Mouse (Mus musculus) heart, adult 2 months (tissue): ENCODE measurements at regions not wholly inside any gene's neighbourhood (a gene's known extent, or its start where the extent isn't known, plus 50 kb on each side); places are given as distances from the start of the nearest gene placed in this dataset.

Experiments used
- DNase-seq, 2 experiments: peaks; one replicate each; pipeline ENCODE4 v3.0.0; 2021
- H3K27ac ChIP-seq: fragments of 200-600 bp; 2 replicates; pipeline ENCODE4 v1.8.1; 2022
- H3K27me3 ChIP-seq: fragments of 200-500 bp; 2 replicates; pipeline ENCODE4 v1.6.1; 2012; ENCODE audit warnings: mild to moderate bottlenecking, low read length, inconsistent platforms, mixed read lengths; ENCODE audit not compliant: control insufficient read depth, insufficient read depth
- H3K36me3 ChIP-seq: fragments of 200-500 bp; 2 replicates; pipeline ENCODE4 v1.6.1; 2012; ENCODE audit warnings: low read length, inconsistent platforms; ENCODE audit not compliant: control insufficient read depth, insufficient read depth
- H3K4me1 ChIP-seq: fragments of 200-500 bp; 2 replicates; pipeline ENCODE4 v1.6.1; 2011; ENCODE audit warnings: low read length; ENCODE audit not compliant: control insufficient read depth, insufficient read depth
- H3K4me3 ChIP-seq: fragments of 200-600 bp; 2 replicates; pipeline ENCODE4 v1.8.1; 2022
- H3K79me2 ChIP-seq: fragments of 200-500 bp; replicated peaks from 2 replicates; pipeline ENCODE4 v1.6.1; 2012; ENCODE audit warnings: mild to moderate bottlenecking, inconsistent platforms, low read length, moderate library complexity, mixed read lengths; ENCODE audit not compliant: control insufficient read depth, insufficient read depth
- H3K9ac ChIP-seq: fragments of 200-500 bp; 2 replicates; pipeline ENCODE4 v1.6.1; 2012; ENCODE audit warnings: low read depth, mild to moderate bottlenecking, control low read depth, inconsistent platforms, low read length, mixed read lengths
- CTCF ChIP-seq: fragments of 200-600 bp; IDR thresholded peaks from 2 replicates; pipeline ENCODE4 v1.8.1; 2022; ENCODE audit warnings: antibody characterized with exemption, mild to moderate bottlenecking, moderate library complexity
- EP300 ChIP-seq: fragments of 200-500 bp; IDR thresholded peaks from 2 replicates; pipeline ENCODE4 v1.6.1; 2011; ENCODE audit warnings: low read depth, low read length, control low read depth; ENCODE audit not compliant: insufficient read depth
- POLR2A ChIP-seq: fragments of 200-500 bp; IDR thresholded peaks from 2 replicates; pipeline ENCODE4 v1.6.1; 2011; ENCODE audit warnings: mild to moderate bottlenecking, low read depth, low read length, control low read depth; ENCODE audit not compliant: insufficient read depth
- WGBS: fragments of 180-500 bp; shearing (Covaris S2); methylation state at CpG from one replicate; pipeline ENCODE4 v1.1.7; 2018; 5-methylcytosine and 5-hydroxymethylcytosine counted together
- intact Hi-C: fragments of 180-260 bp; cut with DNase I; formaldehyde crosslinking; loops from one replicate; pipeline ENCODE4 v1.15.1; 2025

GRCm38 (mm10) chr4:99394244-99394643 is 98.5 kb downstream of the Gm12689 start:
- Histone ChIP-seq H3K27ac (no peak overlapping the region), H3K36me3 (no peaks in the 10 kb centered on the region), H3K4me1 (no peaks in the 10 kb centered on the region), H3K27me3 (0 out of 2 replicates have a peak, but pooled peaks cover 2% of the 10 kb centered on the region), H3K79me2 (no peaks in the 10 kb centered on the region), H3K9ac (no peak overlapping the region), H3K4me3 (no peak overlapping the region)
- TF ChIP-seq EP300 (no peak), POLR2A (no peak), CTCF (no peak)
- intact Hi-C loops, result no loop called here
- 65% methylated on average over 3 of the region's 3 CpGs for WGBS
- no peak for DNase-seq

GRCm38 (mm10) chr4:99407466-99407865 is 111.8 kb downstream of the Gm12689 start:
- Histone ChIP-seq H3K27me3 (no peaks in the 10 kb centered on the region; the same call in 1 of the 2 replicates), H3K4me3 (no peak overlapping the region), H3K9ac (no peak overlapping the region), H3K27ac (no peak overlapping the region), H3K36me3 (no peaks in the 10 kb centered on the region), H3K79me2 (no peaks in the 10 kb centered on the region), H3K4me1 (no peaks in the 10 kb centered on the region)
- intact Hi-C loops, result no loop called here
- no peak for DNase-seq
- TF ChIP-seq EP300 (no peak), CTCF (no peak), POLR2A (no peak)
- WGBS, result 59% methylated on average over 7 of the region's 7 CpGs

GRCm38 (mm10) chr4:99423449-99423848 is 127.7 kb downstream of the Gm12689 start:
- H3K4me3 ChIP-seq, result no peak overlapping the region
- 51% methylated on average over 1 of the region's 1 CpGs for WGBS

GRCm38 (mm10) chr4:99445077-99445754 is 149.5 kb downstream of the Gm12689 start:
- intact Hi-C loops, result no loop called here
- no peak for DNase-seq
- 0 out of 2 replicates have a peak, but pooled peaks cover 1% of the 10 kb centered on the region for H3K27me3 ChIP-seq
- no peak overlapping the region for H3K27ac ChIP-seq
- TF ChIP-seq EP300, result no peak
- TF ChIP-seq CTCF, result 0 out of 2 replicates have a peak, but pooled peaks have one; percentile 6
- TF ChIP-seq POLR2A, result no peak
- 44% methylated on average over 28 of the region's 28 CpGs for WGBS
- H3K4me3 ChIP-seq, result no peak overlapping the region
- H3K79me2 ChIP-seq, result no peaks in the 10 kb centered on the region
- H3K36me3 ChIP-seq, result no peaks in the 10 kb centered on the region
- H3K9ac ChIP-seq, result no peak overlapping the region
- no peaks in the 10 kb centered on the region for H3K4me1 ChIP-seq

More at GRCm38 (mm10) chr4:99423449-99423848, 127.7 kb downstream of the Gm12689 start:
- H3K27me3 ChIP-seq, result no peaks in the 10 kb centered on the region
- intact Hi-C loops, result no loop called here
- H3K36me3 ChIP-seq, result no peaks in the 10 kb centered on the region
- no peaks in the 10 kb centered on the region for H3K79me2 ChIP-seq
- H3K4me1 ChIP-seq, result no peaks in the 10 kb centered on the region
- DNase-seq, result no peak
- TF ChIP-seq POLR2A (no peak), EP300 (no peak), CTCF (no peak)
- no peak overlapping the region for H3K27ac ChIP-seq
- H3K9ac ChIP-seq, result no peak overlapping the region

GRCm38 (mm10) chr4:99445755-99446128 is 150.0 kb downstream of the Gm12689 start:
- no peaks in the 10 kb centered on the region for H3K36me3 ChIP-seq
- DNase-seq, result no peak
- intact Hi-C loops, result no loop called here
- no peak overlapping the region for H3K9ac ChIP-seq
- no peak overlapping the region for H3K4me3 ChIP-seq
- 0 out of 2 replicates have a peak, but pooled peaks cover 1% of the 10 kb centered on the region for H3K27me3 ChIP-seq
- no peak overlapping the region for H3K27ac ChIP-seq
- no peak for TF ChIP-seq EP300
- TF ChIP-seq POLR2A, result no peak
- TF ChIP-seq CTCF, result no peak
- no peaks in the 10 kb centered on the region for H3K79me2 ChIP-seq
- WGBS, result 64% methylated on average over 9 of the region's 9 CpGs
- H3K4me1 ChIP-seq, result no peaks in the 10 kb centered on the region

GRCm38 (mm10) chr4:99458984-99459383 is 163.3 kb downstream of the Gm12689 start:
- no peaks in the 10 kb centered on the region for H3K36me3 ChIP-seq
- no peaks in the 10 kb centered on the region for H3K4me1 ChIP-seq
- intact Hi-C loops, result no loop called here
- H3K4me3 ChIP-seq, result no peak overlapping the region
- peaks cover 1% of the 10 kb centered on the region; the same call in 1 of the 2 replicates for H3K27me3 ChIP-seq
- H3K79me2 ChIP-seq, result no peaks in the 10 kb centered on the region
- no peak overlapping the region for H3K27ac ChIP-seq
- TF ChIP-seq POLR2A, result no peak
- TF ChIP-seq EP300, result no peak
- no peak for TF ChIP-seq CTCF
- H3K9ac ChIP-seq, result no peak overlapping the region
- DNase-seq, result no peak
- WGBS, result 74% methylated on average over 4 of the region's 4 CpGs
